Mouse (Mus musculus) liver, embryonic 14.5 days (tissue): ENCODE measurements at regions not wholly inside any gene's neighbourhood (a gene's known extent, or its start where the extent isn't known, plus 50 kb on each side); places are given as distances from the start of the nearest gene placed in this dataset.

Experiments
- CTCF ChIP-seq: IDR thresholded peaks from 2 replicates; pipeline ENCODE4 v1.5.1; 2016; ENCODE audit warnings: antibody characterized with exemption, low read depth, control low read depth
- EP300 ChIP-seq: IDR thresholded peaks from 2 replicates; pipeline ENCODE4 v1.6.1; 2016; ENCODE audit warnings: antibody characterized with exemption, low read depth

GRCm38 (mm10) chr15:25225936-25226335, 187.6 kb downstream of the Basp1 start:
- TF ChIP-seq CTCF (no peak), EP300 (no peak)
